Mouse (Mus musculus) T-helper 2 cell (primary cell): ENCODE data around the gene Adam10.

Source experiments
- in situ Hi-C: fragments of 300-600 bp; cut with MboI, MseI; formaldehyde crosslinking; loops from one replicate; pipeline ENCODE4 v1.15.1; 2025; ENCODE audit warnings: high pct_unique_total_duplicates

Adam10 gene

DNA sequence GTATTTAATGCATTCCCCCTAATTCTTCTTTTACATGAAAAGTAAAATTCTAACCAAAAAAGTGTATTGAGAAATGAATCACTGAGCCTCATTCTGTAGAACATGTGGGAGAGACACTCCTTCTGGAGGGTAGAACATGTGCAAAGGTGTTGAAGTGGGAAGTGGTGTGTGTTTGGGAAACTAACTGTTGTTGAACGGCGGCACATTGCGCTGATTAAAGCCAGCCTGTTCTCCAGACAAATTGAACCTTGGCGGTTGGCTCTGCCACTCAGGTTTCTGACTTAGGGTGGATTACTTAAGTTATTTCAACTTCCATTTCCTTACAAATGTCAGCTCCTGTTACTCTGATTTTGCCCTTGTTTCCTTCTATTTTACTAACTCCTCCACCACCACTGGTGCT is 5.1 kb upstream of the Adam10 start:
- in situ Hi-C loops = no loop called here

DNA sequence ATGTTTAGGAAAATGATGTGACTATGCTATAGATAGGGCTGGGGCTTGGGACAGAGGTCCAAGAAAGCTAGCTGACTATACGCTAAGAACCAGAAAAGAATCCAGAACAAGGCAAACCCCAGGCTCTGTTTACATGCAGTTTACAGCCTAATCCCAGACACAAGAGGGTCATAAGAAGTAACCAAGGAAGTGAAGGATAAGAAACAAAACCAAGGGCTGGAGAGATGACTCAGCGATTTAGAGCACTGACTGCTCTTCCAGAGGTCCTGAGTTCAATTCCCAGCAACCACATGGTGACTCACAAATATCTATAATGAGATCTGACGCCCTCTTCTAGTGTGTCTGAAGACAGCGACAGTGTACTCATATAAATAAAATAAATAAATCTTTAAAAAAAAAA is 3.7 kb upstream of the Adam10 start:
- in situ Hi-C loops = no loop called here

DNA sequence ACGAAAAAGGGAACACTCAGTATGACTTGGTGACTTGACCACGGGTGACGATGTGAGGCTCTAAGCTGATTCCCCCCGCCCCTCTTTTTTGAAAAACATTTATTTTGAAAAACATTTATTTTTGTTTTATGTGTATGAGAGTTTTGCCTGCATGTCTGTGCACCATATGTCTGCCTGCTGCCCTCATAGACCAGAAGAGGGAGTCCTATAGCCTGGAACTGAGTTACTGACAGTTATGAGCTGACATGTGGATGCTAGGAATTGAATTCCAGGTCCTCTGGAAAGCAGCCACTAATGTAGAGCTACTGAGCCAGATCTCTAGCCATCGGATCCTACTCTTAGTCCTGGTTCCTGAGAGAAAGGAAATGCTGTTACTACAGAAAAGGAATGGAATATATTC is 2.8 kb upstream of the Adam10 start:
- in situ Hi-C loops = no loop called here

DNA sequence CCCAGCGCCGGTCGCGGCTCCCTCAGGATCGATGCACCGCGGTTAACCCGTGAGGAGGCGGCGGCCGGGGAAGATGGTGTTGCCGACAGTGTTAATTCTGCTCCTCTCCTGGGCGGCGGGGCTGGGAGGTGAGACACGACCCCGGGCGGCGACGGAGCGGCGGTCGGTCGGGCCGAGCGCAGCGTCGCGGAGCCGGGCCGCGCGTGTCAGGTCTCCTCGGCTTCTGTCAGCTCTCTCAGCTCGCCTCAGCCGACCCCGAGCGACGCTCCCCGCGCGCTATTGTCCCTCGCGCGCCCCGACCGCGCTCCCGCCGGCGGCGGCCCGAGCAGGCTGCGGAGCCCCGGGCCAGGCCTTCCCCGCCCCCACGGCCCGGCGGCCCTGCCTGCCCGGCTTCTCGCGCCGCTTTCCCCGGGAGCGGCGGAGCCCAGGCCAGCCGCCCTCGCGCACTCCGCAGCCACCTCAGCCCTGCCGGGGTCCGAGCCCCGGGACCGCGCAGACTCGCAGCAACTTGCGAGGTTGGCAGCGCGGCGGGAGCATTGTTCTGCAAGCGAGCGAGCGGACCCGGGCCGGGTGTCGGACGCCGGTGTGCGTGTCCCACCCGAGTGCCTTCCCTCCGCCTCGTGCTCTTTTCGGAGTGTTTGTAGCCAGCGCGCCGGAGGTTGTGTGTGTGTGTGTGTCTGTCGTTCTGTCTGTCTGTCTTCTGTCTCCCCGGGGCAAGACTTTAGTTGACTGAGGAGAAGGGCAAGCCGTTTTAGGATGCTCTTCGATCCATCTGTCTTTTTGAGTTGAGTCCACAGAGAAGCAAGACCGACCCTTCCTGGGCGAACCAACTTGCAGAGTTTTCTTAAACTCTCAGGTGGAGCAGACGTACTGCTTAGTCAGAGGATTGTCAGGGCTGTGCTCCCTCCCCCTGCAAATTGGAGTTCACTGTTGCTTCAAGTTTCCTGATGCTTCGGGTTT is 615 bp downstream of the Adam10 start:
- in situ Hi-C loops = no loop called here

DNA sequence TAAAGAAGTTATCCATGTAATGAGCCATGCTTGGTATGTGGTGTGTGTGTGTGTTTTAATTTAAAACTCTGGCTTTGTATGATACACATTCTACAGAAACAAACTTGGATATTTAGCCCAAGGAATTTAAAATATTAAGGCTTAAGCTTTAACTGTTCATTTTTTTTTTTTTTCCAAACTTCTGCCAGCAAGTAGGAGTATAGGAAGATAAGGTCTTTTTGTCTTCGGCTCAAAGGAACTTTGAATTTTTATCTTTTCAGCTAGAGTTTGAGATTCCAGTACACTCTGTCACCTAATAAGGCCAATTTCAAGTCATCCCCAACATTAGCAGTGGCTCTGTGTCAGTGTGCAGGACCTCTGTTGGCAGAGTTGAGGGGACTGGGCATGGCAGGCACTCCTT is 3.4 kb downstream of the Adam10 start:
- in situ Hi-C loops = no loop called here

DNA sequence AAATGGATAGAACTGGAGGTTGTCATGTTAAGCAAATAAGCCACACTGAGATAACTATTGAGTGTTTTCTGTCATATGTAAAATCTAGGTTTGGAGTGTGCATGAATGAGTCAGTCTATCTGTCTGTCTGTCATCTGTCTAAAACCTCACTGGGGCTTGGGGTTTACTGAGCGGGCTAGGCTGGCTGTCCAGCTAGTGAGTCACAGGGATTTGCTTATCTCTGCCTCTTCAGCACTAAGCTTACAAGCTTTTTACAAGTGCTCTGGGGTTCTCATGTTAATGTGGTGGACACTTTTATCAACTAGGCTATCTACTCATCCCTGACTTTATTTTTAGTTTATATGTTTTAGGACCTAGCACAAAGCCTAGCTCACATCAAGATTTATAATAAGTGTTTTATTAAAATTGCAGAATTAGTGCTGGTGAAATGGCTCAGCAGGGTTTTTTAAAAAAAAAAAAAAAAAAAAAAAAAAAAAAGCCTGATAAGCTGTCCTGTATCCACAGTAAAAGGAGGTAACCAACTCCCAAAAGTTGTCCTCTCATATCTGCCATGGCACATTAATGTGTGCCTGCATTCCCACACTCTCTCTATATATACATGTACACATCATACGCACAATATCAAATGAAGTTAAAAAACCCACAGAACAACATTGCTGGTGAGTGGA is 9.6 kb downstream of the Adam10 start:
- in situ Hi-C loops = no loop called here

DNA sequence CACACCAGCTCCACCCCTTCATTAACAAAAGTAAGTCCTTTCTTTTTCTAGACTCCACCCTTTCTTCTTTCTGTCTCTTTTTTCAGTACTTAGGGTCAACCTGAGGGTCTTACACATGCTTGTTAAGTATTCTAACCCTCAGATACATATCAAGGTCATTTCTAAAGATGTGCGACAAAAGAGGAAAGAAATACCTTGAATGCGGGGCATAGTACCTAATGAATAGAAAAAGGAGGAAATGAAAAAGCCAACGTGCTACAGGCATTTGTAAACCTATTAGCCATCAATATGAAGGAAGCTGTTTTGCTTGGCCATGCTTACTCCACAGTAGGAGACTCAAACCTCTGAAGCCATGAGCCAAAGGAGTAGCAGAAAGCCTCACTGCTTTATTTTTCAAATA is 11.1 kb downstream of the Adam10 start:
- in situ Hi-C loops = no loop called here

DNA sequence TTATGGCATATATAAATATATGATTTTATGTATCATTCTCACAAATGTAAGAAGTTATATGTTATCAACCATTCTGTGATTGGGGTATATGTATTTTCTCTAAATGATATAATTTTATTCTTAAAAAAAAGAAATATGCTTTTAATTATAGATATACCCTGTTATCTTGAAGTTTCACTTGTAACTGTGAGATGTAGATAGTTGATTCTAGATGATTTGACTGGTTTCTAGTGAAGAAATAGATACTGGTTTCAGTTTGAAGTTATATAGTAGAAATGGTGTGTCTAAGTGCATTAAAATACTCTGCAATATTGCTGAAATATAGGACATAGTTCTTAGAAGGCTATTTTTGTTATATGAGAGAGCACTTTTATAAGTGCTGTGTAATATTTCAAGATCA is 11.8 kb downstream of the Adam10 start:
- in situ Hi-C loops = no loop called here

DNA sequence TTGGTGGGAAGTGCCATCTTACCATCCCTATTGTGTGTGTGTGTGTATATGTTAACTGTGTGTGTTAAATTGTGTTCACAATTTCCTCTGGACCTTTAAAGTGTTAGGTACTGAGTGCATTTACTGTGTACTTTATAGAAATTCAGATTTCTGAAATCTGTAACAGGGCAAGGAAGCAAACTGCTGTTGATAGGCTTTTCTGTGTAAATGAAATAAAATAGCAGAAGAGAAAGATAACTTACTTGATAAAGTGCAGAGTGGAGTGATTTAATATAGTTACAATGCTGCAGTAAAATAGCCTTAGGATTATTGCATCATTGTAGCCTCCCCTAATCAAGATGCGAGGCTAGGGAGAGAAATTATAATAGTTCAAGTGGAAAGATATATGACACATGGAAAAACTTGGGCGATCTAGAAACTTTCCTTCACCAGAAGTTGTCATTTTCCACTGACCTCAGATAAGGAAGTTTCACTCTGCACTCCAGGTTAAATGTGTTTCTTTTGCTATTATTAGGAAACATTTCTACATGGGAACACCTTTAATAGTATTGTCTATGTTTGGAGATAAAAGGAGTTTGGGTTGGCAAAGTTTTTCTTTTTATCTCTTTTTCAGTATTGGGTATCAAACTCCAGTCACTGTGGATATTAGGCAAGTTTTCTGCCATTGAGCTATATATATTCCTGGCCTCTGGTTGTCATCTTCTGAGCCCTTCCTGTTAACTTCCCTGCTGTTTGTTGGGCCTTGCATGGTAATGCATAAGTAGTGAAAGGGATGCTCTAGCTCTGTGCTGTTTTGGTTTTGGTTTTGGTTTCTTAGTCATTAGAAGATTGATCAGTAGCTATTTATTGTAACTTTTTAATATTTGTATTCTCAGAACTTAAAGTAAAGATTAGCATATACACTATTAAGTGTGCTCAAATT is 13.2 kb downstream of the Adam10 start:
- in situ Hi-C loops = no loop called here

DNA sequence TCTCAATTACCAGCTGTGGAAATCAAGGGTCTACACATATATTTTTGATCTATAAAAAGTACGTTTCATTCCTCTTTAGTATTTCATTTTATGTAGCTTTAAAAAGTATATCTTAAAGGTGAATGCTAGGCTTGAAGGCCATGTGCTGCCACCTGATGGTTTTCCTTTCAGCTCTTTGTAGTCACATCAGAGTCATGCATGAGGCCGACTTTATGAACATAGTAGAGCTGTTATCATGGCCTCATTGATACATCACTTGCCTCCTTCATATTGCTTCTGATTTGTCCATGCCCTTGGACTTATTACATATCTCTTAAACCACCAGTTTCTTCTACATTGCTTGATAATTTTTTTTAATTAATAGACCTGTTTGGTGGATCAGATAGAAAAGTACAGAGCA is 16.9 kb downstream of the Adam10 start:
- in situ Hi-C loops = loop anchor here (5.0 kb wide), 1 partner anchor 72 kb away; no protein-coding TSS in a partner anchor

DNA sequence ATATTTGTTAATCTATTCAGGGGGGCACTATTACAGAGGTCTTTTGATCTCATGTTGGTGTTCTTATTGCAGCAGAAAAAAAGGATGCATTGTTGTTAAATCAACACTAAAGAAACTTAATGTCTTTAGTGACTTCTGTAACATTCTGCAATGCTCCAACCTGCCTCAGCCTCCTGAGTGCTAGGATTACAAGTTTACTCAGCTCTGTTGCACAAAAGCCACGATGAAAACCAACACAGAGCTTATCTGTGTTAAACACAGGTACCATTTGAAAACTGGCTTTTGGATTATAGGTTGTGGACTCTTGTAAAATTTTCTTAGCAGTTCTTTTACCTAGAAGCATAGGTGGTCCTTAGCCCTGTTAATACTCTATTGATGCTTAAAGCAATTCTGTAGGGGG is 19.3 kb downstream of the Adam10 start:
- in situ Hi-C loops = loop anchor here (5.0 kb wide), 1 partner anchor 69 kb away; no protein-coding TSS in a partner anchor

DNA sequence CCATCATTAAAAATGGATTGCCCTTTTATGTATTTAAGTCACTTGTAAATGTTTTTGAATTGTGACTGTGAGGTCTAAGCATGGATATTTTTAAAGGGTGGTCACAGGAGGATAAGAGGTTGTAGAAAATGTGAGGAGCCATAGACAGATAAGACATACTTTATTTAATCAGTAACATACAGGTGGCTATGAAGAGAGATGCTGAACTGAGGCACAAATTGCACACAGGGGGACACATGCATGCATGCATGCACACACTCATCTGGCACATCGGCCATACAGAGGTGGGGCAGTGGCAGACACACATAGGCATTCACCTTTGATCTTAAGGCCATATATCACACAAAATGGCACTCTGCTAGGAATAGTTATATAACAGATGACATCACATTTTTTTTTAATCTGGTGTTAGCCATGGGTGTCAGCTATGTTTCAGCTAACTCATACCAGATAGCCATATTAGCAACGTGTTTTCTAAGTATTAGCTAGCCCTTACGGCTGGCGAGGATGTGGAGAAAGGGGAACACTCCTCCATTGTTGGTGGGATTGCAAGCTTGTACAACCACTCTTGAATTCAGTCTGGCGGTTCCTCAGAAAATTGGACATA is 24.9 kb downstream of the Adam10 start:
- in situ Hi-C loops = no loop called here

DNA sequence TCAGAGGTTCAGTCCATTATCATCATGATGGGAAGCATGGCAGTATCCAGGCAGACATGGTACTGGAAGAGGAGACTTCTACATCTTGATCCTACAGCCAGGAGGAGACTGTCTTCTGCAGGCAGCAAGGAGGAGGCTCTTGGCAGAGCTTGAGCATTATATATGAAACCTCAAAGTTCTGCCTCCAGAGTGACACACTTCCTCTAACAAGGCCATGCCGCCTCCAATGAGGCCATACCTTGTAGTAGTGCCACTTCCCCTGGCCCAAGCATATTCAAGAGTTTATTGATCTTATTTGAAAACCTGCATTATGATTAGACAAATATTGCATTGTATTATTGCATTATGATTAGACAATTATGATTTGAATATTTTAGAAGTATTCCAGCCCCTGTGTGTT is 27.6 kb downstream of the Adam10 start:
- in situ Hi-C loops = no loop called here

DNA sequence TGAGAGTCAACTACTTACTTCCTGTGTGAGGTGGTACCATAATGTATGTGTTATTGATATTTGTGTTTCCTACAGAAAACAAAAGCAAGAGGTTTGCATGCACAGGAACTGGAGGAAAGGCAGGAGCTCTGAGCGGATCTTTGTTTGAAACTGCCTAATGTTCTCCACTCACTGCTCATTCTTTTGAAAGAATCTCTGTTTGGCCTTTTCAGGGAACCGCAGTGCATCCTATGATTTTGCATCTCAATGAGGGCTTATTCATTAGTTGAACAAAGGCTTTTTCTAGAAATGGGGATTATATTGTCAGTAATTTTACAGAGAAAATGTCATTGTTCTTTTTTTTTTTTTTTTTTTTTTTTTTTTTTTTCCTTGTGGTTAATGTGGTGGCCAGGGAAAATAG is 50.7 kb downstream of the Adam10 start:
- in situ Hi-C loops = no loop called here

DNA sequence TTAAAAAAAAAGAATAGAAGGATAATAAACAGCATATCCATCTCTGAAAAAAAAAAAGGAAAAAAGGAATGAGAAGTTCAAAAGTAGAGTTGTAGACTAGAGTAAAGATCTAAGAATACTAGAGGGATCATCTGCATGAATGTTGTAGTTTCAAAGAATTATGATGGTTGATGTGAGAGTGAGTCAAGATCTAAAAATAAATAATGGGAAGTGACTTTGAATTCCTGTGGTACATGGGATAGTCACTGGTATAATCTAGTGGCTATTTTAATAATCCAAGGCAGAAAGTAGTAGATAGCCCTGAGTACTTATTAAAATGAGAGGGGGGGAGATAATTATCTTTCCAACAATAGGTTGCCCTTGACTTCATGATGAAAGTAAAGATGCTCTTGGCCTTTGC is 52.3 kb downstream of the Adam10 start:
- in situ Hi-C loops = no loop called here

DNA sequence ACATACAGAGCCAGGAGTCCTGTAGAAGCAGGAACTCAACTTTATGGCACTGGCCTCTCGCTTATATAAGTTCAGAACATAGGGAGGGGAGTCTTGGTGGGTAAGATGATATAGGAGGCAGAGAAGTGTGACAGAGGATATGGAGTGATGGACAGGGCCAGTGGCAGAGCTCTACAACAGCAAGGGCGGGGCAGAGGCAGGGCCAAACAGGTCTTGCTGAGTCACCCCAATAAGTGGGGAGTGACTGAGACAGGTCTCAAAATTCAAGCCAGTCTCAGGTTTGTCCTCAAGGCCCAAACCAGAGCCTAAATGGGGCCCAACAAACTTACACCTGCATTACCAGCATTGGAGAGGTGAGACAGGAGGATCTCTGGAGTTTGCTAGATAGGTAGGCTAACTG is 54.4 kb downstream of the Adam10 start:
- in situ Hi-C loops = no loop called here

DNA sequence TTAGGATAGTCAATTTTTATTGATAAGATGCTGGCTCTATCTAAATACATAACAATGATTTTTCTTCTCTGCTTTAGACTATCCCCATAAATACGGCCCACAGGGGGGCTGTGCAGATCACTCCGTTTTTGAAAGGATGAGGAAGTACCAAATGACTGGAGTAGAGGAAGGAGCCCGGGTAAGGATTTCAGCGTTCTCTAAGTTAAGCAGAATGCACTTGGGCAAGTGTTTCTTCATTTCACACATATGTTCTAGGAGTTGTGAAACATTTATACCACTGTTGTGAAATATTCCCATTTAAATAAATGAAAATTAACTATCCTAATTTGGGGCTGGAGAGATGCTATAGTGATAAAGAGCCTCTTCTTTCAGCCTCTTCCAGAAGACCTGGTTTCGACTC is 61.2 kb downstream of the Adam10 start:
- in situ Hi-C loops = loop anchor here (5.0 kb wide), 1 partner anchor 37 kb away; no protein-coding TSS in a partner anchor

DNA sequence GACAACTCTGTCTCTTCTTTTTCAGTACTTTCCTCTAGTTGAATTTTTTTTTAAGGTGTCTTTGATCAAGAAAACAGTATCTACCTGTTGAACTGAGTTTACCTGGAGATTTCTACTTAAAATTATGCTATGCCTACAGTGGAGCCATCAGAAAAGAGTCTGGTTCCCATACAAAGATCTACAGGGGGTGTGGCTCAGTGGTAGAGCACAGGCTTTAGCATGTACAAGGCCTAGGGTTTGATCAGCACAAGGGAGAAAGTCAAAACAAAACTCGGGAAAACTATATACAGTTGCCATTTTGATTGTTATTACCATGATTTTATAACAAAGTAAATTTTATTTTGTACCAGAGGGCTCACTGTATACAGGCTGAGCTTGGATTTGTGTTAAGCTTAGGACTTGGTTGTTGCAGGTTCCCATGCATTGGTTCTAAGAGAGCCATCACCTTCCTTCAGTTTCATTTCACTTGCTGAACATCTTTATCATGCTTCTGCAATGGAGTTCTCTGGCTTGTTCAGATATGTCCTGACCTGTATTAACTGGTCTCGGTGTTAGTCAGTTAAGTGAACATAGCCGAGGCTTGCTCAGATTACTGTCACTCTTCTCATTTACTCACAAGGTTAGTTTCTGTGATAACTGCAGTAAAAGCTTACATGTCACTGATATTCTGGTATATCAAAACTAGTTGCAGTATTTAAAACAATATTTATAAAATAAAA is 72.9 kb downstream of the Adam10 start:
- in situ Hi-C loops = no loop called here

DNA sequence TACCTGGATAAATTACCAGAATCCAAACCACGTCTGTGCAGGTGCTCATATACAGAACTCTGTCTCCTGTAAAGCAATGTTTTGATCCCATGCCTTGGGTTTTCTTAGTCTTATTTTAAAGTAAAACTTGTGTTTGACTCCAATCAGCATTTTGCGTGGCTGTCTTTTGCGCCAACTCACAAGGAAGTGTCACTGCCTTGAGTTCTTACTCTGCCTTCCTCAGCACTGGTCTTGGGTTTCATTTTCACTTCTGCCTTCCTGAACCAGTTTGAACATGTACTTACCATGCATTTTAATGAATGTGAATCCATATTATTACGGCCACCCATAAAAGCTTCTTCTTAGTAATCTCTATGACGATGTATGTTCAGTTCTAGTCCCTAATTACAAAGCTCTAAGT is 82.2 kb downstream of the Adam10 start:
- in situ Hi-C loops = no loop called here

DNA sequence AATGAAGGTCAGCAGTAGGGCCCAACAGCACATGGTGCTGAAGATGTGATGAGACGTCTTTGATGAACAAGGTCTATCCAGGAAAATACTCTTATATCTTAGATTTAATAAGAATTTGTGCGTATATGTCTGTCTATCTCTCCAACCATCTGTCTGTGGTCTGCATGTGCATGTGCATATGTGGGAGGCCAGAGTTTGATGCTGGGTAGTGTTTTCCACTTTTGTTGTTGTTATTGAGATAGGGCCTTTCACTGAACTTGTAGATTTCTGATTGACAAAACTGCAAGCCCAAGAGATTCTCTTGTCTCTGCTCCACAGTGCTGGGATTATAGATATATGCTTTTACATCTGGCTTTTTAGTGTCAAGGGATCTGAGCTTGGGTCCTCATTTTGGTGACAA is 96.7 kb downstream of the Adam10 start:
- in situ Hi-C loops = loop anchor here (5.0 kb wide), 1 partner anchor 38 kb away; no protein-coding TSS in a partner anchor

DNA sequence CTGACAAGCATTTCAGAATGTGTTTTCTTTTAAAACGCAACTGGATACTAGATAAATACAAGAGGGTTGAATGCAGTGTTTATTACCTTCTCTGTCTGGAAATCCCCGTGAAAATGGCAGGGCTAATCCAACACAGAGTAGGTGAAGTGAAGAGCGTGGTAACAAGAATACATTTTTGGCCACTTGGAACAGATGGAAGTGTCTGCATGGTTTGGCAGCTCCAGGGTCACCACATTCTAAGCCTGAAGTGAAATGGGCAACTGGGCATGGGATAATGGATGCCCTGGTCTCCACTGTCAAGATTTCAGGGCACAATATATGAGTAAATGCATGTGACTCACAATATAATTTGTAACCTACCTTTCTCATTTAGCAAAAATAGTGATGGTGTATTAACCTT is 103.4 kb downstream of the Adam10 start:
- in situ Hi-C loops = no loop called here
